Mouse (Mus musculus) MEL (cell line): ENCODE data around the gene Mlycd. TPM values are rescaled to one million over a fixed set of nuclear protein-coding genes. Genes with fewer than 3 reads are reported as not detected.

ENCODE experiments used
- DNase-seq: peaks from one replicate; pipeline ENCODE4 v3.0.0; 2011; ENCODE audit warnings: low read depth, low spot score
- H3K27ac ChIP-seq: 2 replicates; pipeline ENCODE4 v1.5.1; 2012; ENCODE audit warnings: low read depth, mild to moderate bottlenecking, control low read depth, low read length, moderate library complexity; ENCODE audit not compliant: control insufficient read depth
- H3K27me3 ChIP-seq, 2 experiments: fragments of 150-350 bp in 1 of 2; sonication (generic) in 1 of 2; 2 replicates each; pipeline ENCODE4 v1.6.1; 2012; ENCODE audit warnings: low read length in 2 of 2, mild to moderate bottlenecking in 2 of 2, improper control_type of control experiment in 1 of 2, moderate library complexity in 1 of 2; ENCODE audit not compliant: insufficient read depth in 2 of 2, control insufficient read depth in 1 of 2
- H3K36me3 ChIP-seq, 2 experiments: 2 replicates each; pipeline ENCODE4 v1.6.1; 2012 to 2014; ENCODE audit warnings: low read length in 2 of 2, improper control_type of control experiment in 1 of 2, inconsistent platforms in 1 of 2, mild to moderate bottlenecking in 1 of 2; ENCODE audit not compliant: insufficient read depth in 2 of 2, control insufficient read depth in 1 of 2
- H3K4me1 ChIP-seq, 2 experiments: fragments of 150-350 bp in 1 of 2; sonication (generic) in 1 of 2; 2 replicates each; pipeline ENCODE4 v1.6.1; 2012; ENCODE audit warnings: low read length in 2 of 2, improper control_type of control experiment in 1 of 2, mild to moderate bottlenecking in 1 of 2; ENCODE audit not compliant: insufficient read depth in 2 of 2, control insufficient read depth in 1 of 2
- H3K4me3 ChIP-seq, 2 experiments: fragments of 150-350 bp in 1 of 2; sonication (generic) in 1 of 2; 2 replicates each; pipeline ENCODE4 v1.5.1; 2012; ENCODE audit warnings: low read depth in 2 of 2, low read length in 2 of 2, mild to moderate bottlenecking in 2 of 2, moderate library complexity in 2 of 2, control low read depth in 1 of 2, improper control_type of control experiment in 1 of 2; ENCODE audit not compliant: control insufficient read depth in 1 of 2, insufficient read depth in 1 of 2
- H3K79me2 ChIP-seq: 2 replicates; pipeline ENCODE4 v1.6.1; 2012; ENCODE audit warnings: mild to moderate bottlenecking, low read length, moderate library complexity; ENCODE audit not compliant: control insufficient read depth, poor library complexity, insufficient read depth
- H3K9ac ChIP-seq: 2 replicates; pipeline ENCODE4 v1.6.1; 2012; ENCODE audit warnings: low read depth, mild to moderate bottlenecking, control low read depth, low read length, moderate library complexity; ENCODE audit not compliant: control insufficient read depth, poor library complexity, severe bottlenecking
- H3K9me3 ChIP-seq: fragments of 150-350 bp; sonication (generic); replicated peaks from 2 replicates; pipeline ENCODE4 v1.6.1; 2012; ENCODE audit warnings: mild to moderate bottlenecking, low read length, improper control_type of control experiment, moderate library complexity; ENCODE audit not compliant: insufficient read depth
- BHLHE40 ChIP-seq: IDR thresholded peaks from 2 replicates; pipeline ENCODE4 v1.6.1; 2012; ENCODE audit warnings: low read depth, mild to moderate bottlenecking, inconsistent platforms, low read length, improper control_type of control experiment, borderline replicate concordance
- CHD1 ChIP-seq: IDR thresholded peaks from 2 replicates; pipeline ENCODE4 v1.6.1; 2012; ENCODE audit warnings: low read depth, mild to moderate bottlenecking, inconsistent platforms, low read length, improper control_type of control experiment
- E2F4 ChIP-seq: IDR thresholded peaks from 2 replicates; pipeline ENCODE4 v1.6.1; 2011; ENCODE audit warnings: low read depth, low read length, improper control_type of control experiment, borderline replicate concordance
- ELF1 ChIP-seq: IDR thresholded peaks from 2 replicates; pipeline ENCODE4 v1.6.1; 2014; ENCODE audit warnings: low read depth, mild to moderate bottlenecking, inconsistent platforms, low read length, improper control_type of control experiment, moderate library complexity
- ETS1 ChIP-seq: IDR thresholded peaks from 2 replicates; pipeline ENCODE4 v1.6.1; 2012; ENCODE audit warnings: low read depth, mild to moderate bottlenecking, inconsistent platforms, low read length, improper control_type of control experiment, moderate library complexity
- KAT2A ChIP-seq: conservative IDR thresholded peaks from 2 replicates; pipeline ENCODE4 v1.6.1; 2012; ENCODE audit warnings: low read depth, low read length, improper control_type of control experiment, inconsistent platforms
- MAFK ChIP-seq: IDR thresholded peaks from 2 replicates; pipeline ENCODE4 v1.6.1; 2011; ENCODE audit warnings: low read depth, mild to moderate bottlenecking, low read length, improper control_type of control experiment, borderline replicate concordance
- MEF2A ChIP-seq: IDR thresholded peaks from 2 replicates; pipeline ENCODE4 v1.6.1; 2014; ENCODE audit warnings: low read depth, mild to moderate bottlenecking, inconsistent platforms, low read length, improper control_type of control experiment; ENCODE audit not compliant: poor library complexity, insufficient replicate concordance, severe bottlenecking; ENCODE audit errors: extremely low read depth
- MXI1 ChIP-seq: IDR thresholded peaks from 2 replicates; pipeline ENCODE4 v1.6.1; 2011; ENCODE audit warnings: mild to moderate bottlenecking, low read depth, low read length, improper control_type of control experiment
- MYB ChIP-seq: IDR thresholded peaks from 2 replicates; pipeline ENCODE4 v1.6.1; 2011; ENCODE audit warnings: mild to moderate bottlenecking, low read depth, low read length, improper control_type of control experiment
- MYC ChIP-seq: IDR thresholded peaks from 2 replicates; pipeline ENCODE4 v1.6.1; 2011; ENCODE audit warnings: low read depth, mild to moderate bottlenecking, low read length, improper control_type of control experiment, moderate library complexity
- NELFE ChIP-seq: IDR thresholded peaks from 2 replicates; pipeline ENCODE4 v1.6.1; 2011; ENCODE audit warnings: low read depth, low read length, improper control_type of control experiment
- NRF1 ChIP-seq: IDR thresholded peaks from 2 replicates; pipeline ENCODE4 v1.6.1; 2014; ENCODE audit warnings: low read depth, mild to moderate bottlenecking, inconsistent platforms, low read length, improper control_type of control experiment, moderate library complexity; ENCODE audit not compliant: poor library complexity, insufficient read depth, severe bottlenecking
- POLR2AphosphoS2 ChIP-seq: IDR thresholded peaks from 2 replicates; pipeline ENCODE4 v1.6.1; 2011; ENCODE audit warnings: low read length, improper control_type of control experiment
- RAD21 ChIP-seq: IDR thresholded peaks from 2 replicates; pipeline ENCODE4 v1.6.1; 2011; ENCODE audit warnings: mild to moderate bottlenecking, low read depth, low read length, improper control_type of control experiment
- RCOR1 ChIP-seq: IDR thresholded peaks from 2 replicates; pipeline ENCODE4 v1.6.1; 2012; ENCODE audit warnings: low read depth, mild to moderate bottlenecking, inconsistent platforms, low read length, improper control_type of control experiment
- SIN3A ChIP-seq: IDR thresholded peaks from 2 replicates; pipeline ENCODE4 v1.6.1; 2012; ENCODE audit warnings: low read length, improper control_type of control experiment, inconsistent platforms
- TCF12 ChIP-seq: IDR thresholded peaks from 2 replicates; pipeline ENCODE4 v1.6.1; 2014; ENCODE audit warnings: low read depth, mild to moderate bottlenecking, inconsistent platforms, low read length, improper control_type of control experiment, moderate library complexity
- polyA plus RNA-seq, 2 experiments: library from polyadenylated mRNA; stranded (reverse) in 1 of 2; unstranded in 1 of 2; fragments of >175 nt in 1 of 2; fragments of >200 nt in 1 of 2; gene quantifications; 2 replicates each; pipeline versions ENCODE4 v1.2.1 to v1.2.4; 2012; ENCODE audit warnings: low replicate concordance in 2 of 2, low read depth in 1 of 2; ENCODE audit not compliant: insufficient read length in 2 of 2, insufficient read depth in 1 of 2, missing spikeins in 1 of 2
- total RNA-seq: library from RNA; depleted of rRNA; stranded (reverse); fragments of 300-350 nt; gene quantifications from 2 replicates; pipeline ENCODE4 v1.2.3, GENCODE M21; 2012

Mlycd gene
- total and polyA plus RNA-seq, 3 experiments: 7.2 to 13.2 TPM; not detected in 1

DNA sequence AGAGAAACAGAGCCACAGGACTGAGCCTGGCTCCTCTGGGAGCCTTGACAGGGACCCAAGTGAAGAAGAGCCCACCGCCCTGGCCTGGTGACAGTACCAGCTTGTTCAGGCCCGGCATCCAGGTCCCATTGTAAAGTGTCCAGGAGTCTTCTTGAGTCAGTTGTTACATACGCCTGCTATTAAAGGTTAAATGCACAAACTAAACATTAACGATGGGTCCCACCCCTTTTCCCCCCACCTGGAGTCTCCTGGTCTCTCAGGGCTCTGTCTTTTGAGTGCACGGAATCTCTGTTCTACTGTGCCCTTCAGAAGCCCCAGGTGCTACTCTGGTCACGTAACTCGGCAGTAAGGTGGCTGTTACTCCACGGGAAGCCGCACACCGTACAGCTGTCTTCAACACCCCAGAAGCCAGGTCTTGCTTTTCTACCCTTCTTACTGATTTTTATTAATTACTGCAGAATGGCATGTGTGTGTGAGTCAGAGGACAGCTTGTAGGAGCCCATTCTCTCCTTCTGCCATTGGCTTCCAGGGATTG lies 29.6 kb downstream of the Mlycd start:
- Histone ChIP-seq H3K79me2 (no peaks in the 10 kb centered on the region), H3K27ac (peak overlapping the region; percentile 28; the same call in 1 of the 2 replicates), H3K9ac (peak overlapping the region; percentile 15), H3K4me1 (peaks cover 11 to 30% of the 10 kb centered on the region in 2 experiments), H3K36me3 (peaks cover 0 to 9% of the 10 kb centered on the region in 2 experiments; a peak in 2 of 4 replicates), H3K4me3 (no peak overlapping the region), H3K9me3 (no peaks in the 10 kb centered on the region), H3K27me3 (no peaks in the 10 kb centered on the region)
- DNase-seq: no peak
- TF ChIP-seq NRF1: no peak
- TF ChIP-seq SIN3A: no peak
- no peak for TF ChIP-seq RAD21
- no peak for TF ChIP-seq ELF1
- no peak for TF ChIP-seq RCOR1
- no peak for TF ChIP-seq E2F4
- no peak for TF ChIP-seq MEF2A

DNA sequence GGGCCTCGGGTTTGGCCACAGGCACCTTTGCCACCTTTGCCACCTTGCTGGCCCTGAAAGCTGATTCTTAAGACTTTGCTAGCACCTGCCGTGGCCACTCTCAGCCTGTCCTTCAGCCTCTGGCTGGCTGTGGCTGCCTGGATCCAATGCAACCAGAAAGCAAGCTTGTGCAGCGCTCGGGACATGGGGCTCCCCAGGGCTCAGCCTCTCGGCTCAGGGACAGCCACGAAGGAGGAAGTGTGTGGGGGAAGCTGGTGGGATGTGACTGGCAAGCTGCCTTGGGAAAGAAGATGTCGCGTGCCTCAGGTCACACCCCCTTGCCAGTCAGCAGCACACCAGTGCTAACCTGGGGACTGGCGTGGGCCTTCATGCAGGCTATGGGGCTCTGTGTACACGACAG lies 30.1 kb downstream of the Mlycd start:
- Histone ChIP-seq H3K27me3 (no peaks in the 10 kb centered on the region), H3K4me3 (no peak overlapping the region), H3K9ac (no peak overlapping the region), H3K36me3 (peaks cover 0 to 9% of the 10 kb centered on the region in 2 experiments; a peak in 2 of 4 replicates), H3K27ac (no peak overlapping the region), H3K9me3 (no peaks in the 10 kb centered on the region), H3K79me2 (no peaks in the 10 kb centered on the region), H3K4me1 (peaks cover 11 to 30% of the 10 kb centered on the region in 2 experiments)
- peak; percentile 57 for DNase-seq
- TF ChIP-seq TCF12: no peak
- peak; percentile 22; the same call in 1 of the 2 replicates for TF ChIP-seq ETS1
- no peak for TF ChIP-seq CHD1
- peak; percentile 67; the same call in 1 of the 2 replicates for TF ChIP-seq BHLHE40
- TF ChIP-seq MXI1: 0 out of 2 replicates have a peak, but pooled peaks have one; percentile 45
- TF ChIP-seq MAFK: no peak
- TF ChIP-seq RAD21: no peak
- no peak for TF ChIP-seq MYB
- TF ChIP-seq KAT2A: no peak
- no peak for TF ChIP-seq ELF1
- TF ChIP-seq POLR2AphosphoS2: no peak
- no peak for TF ChIP-seq MYC
- no peak for TF ChIP-seq NELFE
